Mouse (Mus musculus) MEL (cell line): Measurements from ENCODE around the gene Hoxd8.

Experiments
- CTCF ChIP-seq, 3 experiments: IDR thresholded peaks in 2 of 3; conservative IDR thresholded peaks in 1 of 3; 2 replicates each; pipeline ENCODE4 v1.5.1; 2011 to 2012; ENCODE audit warnings: low read length in 3 of 3, low read depth in 2 of 3, mild to moderate bottlenecking in 2 of 3, improper control_type of control experiment in 1 of 3, inconsistent platforms in 1 of 3, mixed read lengths in 1 of 3, moderate library complexity in 1 of 3; ENCODE audit not compliant: control insufficient read depth in 1 of 3, insufficient read depth in 1 of 3, poor library complexity in 1 of 3, severe bottlenecking in 1 of 3
- EP300 ChIP-seq, 2 experiments: IDR thresholded peaks; 2 replicates each; pipeline ENCODE4 v1.6.1; 2011; ENCODE audit warnings: improper control_type of control experiment in 2 of 2, low read length in 2 of 2, low read depth in 1 of 2, mild to moderate bottlenecking in 1 of 2
- GATA1 ChIP-seq: IDR thresholded peaks from 2 replicates; pipeline ENCODE4 v1.6.1; 2011; ENCODE audit warnings: low read depth, low read length, improper control_type of control experiment
- MAX ChIP-seq: IDR thresholded peaks from 2 replicates; pipeline ENCODE4 v1.6.1; 2011; ENCODE audit warnings: low read length, improper control_type of control experiment
- MXI1 ChIP-seq: IDR thresholded peaks from 2 replicates; pipeline ENCODE4 v1.6.1; 2011; ENCODE audit warnings: mild to moderate bottlenecking, low read depth, low read length, improper control_type of control experiment
- MYB ChIP-seq: IDR thresholded peaks from 2 replicates; pipeline ENCODE4 v1.6.1; 2011; ENCODE audit warnings: mild to moderate bottlenecking, low read depth, low read length, improper control_type of control experiment
- MYC ChIP-seq: IDR thresholded peaks from 2 replicates; pipeline ENCODE4 v1.6.1; 2011; ENCODE audit warnings: low read depth, mild to moderate bottlenecking, low read length, improper control_type of control experiment, moderate library complexity
- POLR2A ChIP-seq, 2 experiments: IDR thresholded peaks; 2 replicates each; pipeline ENCODE4 v1.6.1; 2011 to 2012; ENCODE audit warnings: low read length in 2 of 2, mild to moderate bottlenecking in 2 of 2, control low read depth in 1 of 2, improper control_type of control experiment in 1 of 2, low read depth in 1 of 2, moderate library complexity in 1 of 2; ENCODE audit not compliant: control insufficient read depth in 1 of 2, insufficient read depth in 1 of 2, poor library complexity in 1 of 2
- ZMIZ1 ChIP-seq: IDR thresholded peaks from 2 replicates; pipeline ENCODE4 v1.6.1; 2012; ENCODE audit warnings: low read depth, mild to moderate bottlenecking, inconsistent platforms, low read length, improper control_type of control experiment, moderate library complexity

- TF ChIP-seq ZMIZ1 (no peak), EP300 (IDR thresholded peaks at IDR 0.05; ENCODE audit: low read depth in 1 of 2, low read length in 2 of 2) (no peak), CTCF (IDR thresholded peaks at IDR 0.05 in 2 of 3, conservative IDR thresholded peaks at IDR 0.05 in 1 of 3; ENCODE audit: control insufficient read depth in 1 of 3, insufficient read depth in 1 of 3, low read depth in 2 of 3, low read length in 3 of 3, poor library complexity in 1 of 3, severe bottlenecking in 1 of 3) (no peak), MAX (no peak), GATA1 (no peak), POLR2A (IDR thresholded peaks at IDR 0.05; ENCODE audit: control insufficient read depth in 1 of 2, insufficient read depth in 1 of 2, low read depth in 1 of 2, low read length in 2 of 2, poor library complexity in 1 of 2) (no peak), MYC (no peak), MYB (no peak), MXI1 (no peak)
Measured at GRCm38 (mm10) chr2:74680561-74681398, 23.6 kb upstream of the Hoxd8 start.
